ENCODE assay signal across 8 mouse cellular contexts in genomic region chr1:21101221-21102006, GRCm38 (mm10). TPM values are rescaled to one million over a fixed set of nuclear protein-coding genes. Genes with fewer than 3 reads are reported as not detected.
DNase-seq lines count a peak whose midpoint lies in the region; ATAC-seq lines count a peak whose summit lies in the region.

No protein-coding gene starts in this region.

- intact Hi-C loops in heart, postnatal 10 days (cut with DNase I), result loop anchor here (1.0 to 5.0 kb wide), 3 partner anchors 59 to 162 kb away; no protein-coding TSS in a partner anchor

- no peak overlapping the region for H3K4me2 ChIP-seq in hindbrain, embryonic 11.5 days (replicated peaks; ENCODE audit: low read depth, low read length)
- H3K4me2 ChIP-seq in hindbrain, embryonic 13.5 days, result no peak overlapping the region
- no peak overlapping the region for H3K4me2 ChIP-seq in lung, embryonic 16.5 days (ENCODE audit: low read depth, low read length)

- H3K27me3 ChIP-seq in hindbrain, embryonic 11.5 days (ENCODE audit: control insufficient read depth, insufficient read depth, low read length), result no peaks in the 10 kb centered on the region
- H3K27me3 ChIP-seq in hindbrain, embryonic 13.5 days, result no peaks in the 10 kb centered on the region
- H3K27me3 ChIP-seq in embryonic facial prominence, embryonic 10.5 days (replicated peaks; ENCODE audit: low read depth, poor library complexity, severe bottlenecking), result no peaks in the 10 kb centered on the region
- no peaks in the 10 kb centered on the region for H3K27me3 ChIP-seq in lung, embryonic 16.5 days (ENCODE audit: control insufficient read depth, insufficient read depth, low read depth, low read length)

- no peak for ATAC-seq in hindbrain, embryonic 11.5 days (ENCODE audit: low FRiP score)
- no peak for ATAC-seq in hindbrain, embryonic 13.5 days (ENCODE audit: low FRiP score)
- peak; percentile 43; the same call in 1 of the 2 replicates for ATAC-seq in lung, embryonic 16.5 days (ENCODE audit: low read depth)

- no peaks in the 10 kb centered on the region for H3K9me3 ChIP-seq in hindbrain, embryonic 11.5 days (ENCODE audit: control insufficient read depth, low read length)
- H3K9me3 ChIP-seq in hindbrain, embryonic 13.5 days, result no peaks in the 10 kb centered on the region
- no peaks in the 10 kb centered on the region for H3K9me3 ChIP-seq in embryonic facial prominence, embryonic 10.5 days
- no peaks in the 10 kb centered on the region for H3K9me3 ChIP-seq in lung, embryonic 16.5 days (ENCODE audit: control insufficient read depth, low read length)

- H3K27ac ChIP-seq in hindbrain, embryonic 11.5 days (ENCODE audit: low read depth, low read length), result no peak overlapping the region
- H3K27ac ChIP-seq in hindbrain, embryonic 13.5 days, result no peak overlapping the region
- no peak overlapping the region for H3K27ac ChIP-seq in embryonic facial prominence, embryonic 10.5 days (replicated peaks)
- no peak overlapping the region for H3K27ac ChIP-seq in lung, embryonic 16.5 days (ENCODE audit: low read length)

- DNase-seq in hindbrain, embryonic 11.5 days (ENCODE audit: low spot score), result peak; percentile 50
- DNase-seq in adrenal gland, postnatal 14 days, result peak; percentile 84
- DNase-seq in embryonic facial prominence, embryonic 10.5 days (ENCODE audit: low spot score), result peak; percentile 51
- peak; percentile 86 to 88 for DNase-seq in heart, postnatal 10 days
- peak; percentile 18 to 50 for DNase-seq in layer of hippocampus, adult 8-10 months (ENCODE audit: low spot score in 2 of 2)
- DNase-seq in spleen, postnatal 4 days (ENCODE audit: low spot score in 2 of 2), result peak; percentile 36 to 77

- H3K4me3 ChIP-seq in hindbrain, embryonic 11.5 days (ENCODE audit: low read depth, low read length), result no peak overlapping the region
- no peak overlapping the region for H3K4me3 ChIP-seq in hindbrain, embryonic 13.5 days
- no peak overlapping the region for H3K4me3 ChIP-seq in embryonic facial prominence, embryonic 10.5 days
- no peak overlapping the region for H3K4me3 ChIP-seq in lung, embryonic 16.5 days (ENCODE audit: low read length)

- 47% methylated on average over 15 of the region's 15 CpGs for WGBS in hindbrain, embryonic 11.5 days
- 53% methylated on average over 15 of the region's 15 CpGs for WGBS in hindbrain, embryonic 13.5 days
- WGBS in embryonic facial prominence, embryonic 10.5 days, result 45% methylated on average over 15 of the region's 15 CpGs
- 29% methylated on average over 15 of the region's 15 CpGs for WGBS in lung, embryonic 16.5 days

- no peak overlapping the region for H3K9ac ChIP-seq in hindbrain, embryonic 11.5 days (ENCODE audit: low read depth, low read length)
- H3K9ac ChIP-seq in hindbrain, embryonic 13.5 days, result no peak overlapping the region
- no peak overlapping the region for H3K9ac ChIP-seq in lung, embryonic 16.5 days (ENCODE audit: low read length)

- no peaks in the 10 kb centered on the region for H3K36me3 ChIP-seq in hindbrain, embryonic 11.5 days (ENCODE audit: control insufficient read depth, insufficient read depth, low read length)
- no peaks in the 10 kb centered on the region for H3K36me3 ChIP-seq in hindbrain, embryonic 13.5 days
- H3K36me3 ChIP-seq in embryonic facial prominence, embryonic 10.5 days (replicated peaks), result no peaks in the 10 kb centered on the region
- H3K36me3 ChIP-seq in lung, embryonic 16.5 days (ENCODE audit: control insufficient read depth, insufficient read depth, low read length), result no peaks in the 10 kb centered on the region

- no peaks in the 10 kb centered on the region for H3K4me1 ChIP-seq in hindbrain, embryonic 11.5 days (replicated peaks; ENCODE audit: control insufficient read depth, insufficient read depth, low read length)
- H3K4me1 ChIP-seq in hindbrain, embryonic 13.5 days (replicated peaks), result 0 out of 2 replicates have a peak, but pooled peaks cover 3% of the 10 kb centered on the region
- peaks cover 6% of the 10 kb centered on the region; the same call in 1 of the 2 replicates for H3K4me1 ChIP-seq in embryonic facial prominence, embryonic 10.5 days
- no peaks in the 10 kb centered on the region for H3K4me1 ChIP-seq in lung, embryonic 16.5 days (replicated peaks; ENCODE audit: control insufficient read depth, insufficient read depth, low read length)

RNA-seq across cellular contexts. Expression of gene Tram2, which starts 22.4 kb away (rescaled TPM):
- polyA plus RNA-seq in hindbrain, embryonic 11.5 days (2014; fragmentation: Nextera tagmentation; extraction: Ambion mirVana), result 6.2 and 6.6 TPM in 2 replicates
- polyA plus RNA-seq in hindbrain, embryonic 13.5 days (2015; fragmentation: Nextera tagmentation; extraction: Ambion mirVana), result 2.4 and 3.0 TPM in 2 replicates
- 7.0 and 7.1 TPM in 2 replicates for total RNA-seq in adrenal gland, postnatal 14 days (2021)
- 7.4 and 7.5 TPM in 2 replicates for polyA plus RNA-seq in embryonic facial prominence, embryonic 10.5 days (2016; fragmentation: Nextera tagmentation; extraction: Ambion mirVana)
- 10 to 100 TPM; 12.1 to 15.3 TPM for total RNA-seq in heart, postnatal 10 days (2021)
- total RNA-seq in layer of hippocampus, adult 8-10 months (2022), result 1 to 10 TPM; 1.1 to 2.6 (median 1.7) TPM
- polyA plus RNA-seq in lung, embryonic 16.5 days (2015; fragmentation: Nextera tagmentation; extraction: Ambion mirVana), result 7.8 and 8.6 TPM in 2 replicates

Comparison
In these comparisons a context has a peak if more than half of its experiments do, and no peak if none do; other contexts are left out.
1. DNase-seq: peak in every context shown above with its lines; median percentile 87 in heart, postnatal 10 days; 84 in adrenal gland, postnatal 14 days; 56 in spleen, postnatal 4 days; 51 in embryonic facial prominence, embryonic 10.5 days; 50 in hindbrain, embryonic 11.5 days; 34 in layer of hippocampus, adult 8-10 months.